Mouse (Mus musculus) layer of hippocampus, adult 18-20 months (tissue): ENCODE data around the gene Ufsp1. TPM values are rescaled to one million over a fixed set of nuclear protein-coding genes. Genes with fewer than 3 reads are reported as not detected.
A peak's percentile ranks its signal among the peaks of the same experiment; 100 is the strongest.

Source experiments
- DNase-seq, 2 experiments: peaks; one replicate each; pipeline ENCODE4 v3.0.0; 2022; ENCODE audit warnings: low spot score in 2 of 2
- total RNA-seq, 2 experiments: library from RNA; stranded (reverse); gene quantifications; 2 replicates each; pipeline ENCODE4 v1.2.3; 2021

Ufsp1 gene
- total RNA-seq, 2 experiments from 2014 or later = 10.9 to 11.7 TPM

- no peak for DNase-seq
Observed at GRCm38 (mm10) chr5:137295296-137295695, 867 bp downstream of the Ufsp1 start.

- DNase-seq = no peak
Observed at GRCm38 (mm10) chr5:137295712-137296111, 1.3 kb downstream of the Ufsp1 start.

- DNase-seq = no peak
Observed at GRCm38 (mm10) chr5:137297126-137297525, 2.7 kb downstream of the Ufsp1 start.

GRCm38 (mm10) chr5:137299240-137299639 is 4.8 kb downstream of the Ufsp1 start:
- DNase-seq = no peak

GRCm38 (mm10) chr5:137301253-137301652 is 6.8 kb downstream of the Ufsp1 start:
- no peak for DNase-seq

- DNase-seq = no peak
Observed at GRCm38 (mm10) chr5:137303609-137304008, 9.2 kb downstream of the Ufsp1 start.

GRCm38 (mm10) chr5:137304165-137304564 is 9.7 kb downstream of the Ufsp1 start:
- DNase-seq = no peak

GRCm38 (mm10) chr5:137304816-137305215 is 10.4 kb downstream of the Ufsp1 start:
- DNase-seq = no peak

GRCm38 (mm10) chr5:137305822-137306221 is 11.4 kb downstream of the Ufsp1 start:
- DNase-seq = no peak

GRCm38 (mm10) chr5:137306439-137307005 is 12.1 kb downstream of the Ufsp1 start:
- DNase-seq = no peak

- DNase-seq = peak; percentile 92 to 94
Observed at GRCm38 (mm10) chr5:137307071-137307912, 12.9 kb downstream of the Ufsp1 start, which contains the start of gene Srrt. Gene Srrt (minus strand): TSS chr5:137307674.

GRCm38 (mm10) chr5:137308356-137308755 is 13.9 kb downstream of the Ufsp1 start:
- no peak for DNase-seq

GRCm38 (mm10) chr5:137313466-137314192 is 19.2 kb downstream of the Ufsp1 start:
- DNase-seq = no peak

- peak in 1 of 2 experiments; percentile 54 for DNase-seq
Observed at GRCm38 (mm10) chr5:137314193-137315083, 20.0 kb downstream of the Ufsp1 start, which contains the start of gene Trip6. Gene Trip6 (minus strand): TSS chr5:137314404.

GRCm38 (mm10) chr5:137315084-137315903 is 20.9 kb downstream of the Ufsp1 start:
- DNase-seq = no peak

GRCm38 (mm10) chr5:137317361-137317760 is 22.9 kb downstream of the Ufsp1 start:
- DNase-seq = no peak

GRCm38 (mm10) chr5:137318570-137318969 is 24.1 kb downstream of the Ufsp1 start:
- no peak for DNase-seq

GRCm38 (mm10) chr5:137320996-137321395 is 26.6 kb downstream of the Ufsp1 start:
- no peak for DNase-seq

GRCm38 (mm10) chr5:137330910-137331309 is 36.5 kb downstream of the Ufsp1 start:
- DNase-seq = no peak
